ENCODE assay signal across 19 mouse cellular contexts in the genomic region with DNA sequence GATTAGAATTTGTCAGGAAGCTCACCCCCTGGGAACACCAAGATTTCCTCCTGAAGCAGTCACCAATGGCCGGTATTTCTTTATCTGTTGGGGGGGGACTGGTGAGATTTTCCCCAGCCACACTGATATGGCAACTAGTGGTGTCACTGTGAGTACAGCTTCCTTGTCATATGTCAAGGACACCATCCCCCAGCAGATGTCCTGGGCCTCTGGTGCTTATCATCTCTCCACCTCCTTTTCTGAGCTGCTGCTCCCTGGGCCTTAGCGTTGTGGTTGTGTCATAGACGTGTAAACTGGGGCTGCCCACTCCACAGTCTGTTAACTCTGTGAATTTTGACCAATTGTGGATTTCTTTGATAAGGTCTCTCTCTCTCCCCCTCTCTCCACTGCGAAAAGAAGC. TPM values are rescaled to one million over a fixed set of nuclear protein-coding genes. Genes with fewer than 3 reads are reported as not detected.
A peak's percentile ranks its signal among the peaks of the same experiment; 100 is the strongest.
DNase-seq lines count a peak whose midpoint lies in the region; ATAC-seq and TF ChIP-seq lines count a peak whose summit lies in the region.
"Had no signal": no experiment of that assay in that cellular context is flagged by ENCODE, and none has a peak within 500 bp of the region (broad histone marks: within the 10 kb centered on the region; RNA-seq: fewer than 3 reads in every experiment).

No protein-coding gene starts in this region.

- TF ChIP-seq EP300 in MEL (IDR thresholded peaks at IDR 0.05; ENCODE audit: low read depth in 1 of 2, low read length in 2 of 2) = peak in 1 of 2 experiments; percentile 29; a peak in 1 of 4 replicates
- TF ChIP-seq EP300 in liver, postnatal 0 days (IDR thresholded peaks at IDR 0.05; ENCODE audit: low read depth) = no peak

- no peak for TF ChIP-seq RAD21 in MEL (IDR thresholded peaks at IDR 0.05; ENCODE audit: low read depth, low read length)

- H3K4me3 ChIP-seq in heart, embryonic 12.5 days = no peak overlapping the region
- H3K4me3 ChIP-seq in MEL (ENCODE audit: control insufficient read depth in 1 of 2, insufficient read depth in 1 of 2, low read depth in 2 of 2, low read length in 2 of 2) = no peak overlapping the region
- H3K4me3 ChIP-seq in liver, postnatal 0 days (ENCODE audit: low read depth, low read length) = no peak overlapping the region
- H3K4me3 ChIP-seq: embryonic facial prominence, embryonic 12.5 days; hindbrain, embryonic 12.5 days; intestine, embryonic 15.5 days; kidney, embryonic 15.5 days; limb, embryonic 15.5 days; midbrain, embryonic 12.5 days had no signal

- H3K4me1 ChIP-seq in heart, embryonic 12.5 days (replicated peaks) = peaks cover 19% of the 10 kb centered on the region
- H3K4me1 ChIP-seq in MEL (ENCODE audit: control insufficient read depth in 1 of 2, insufficient read depth in 2 of 2, low read length in 2 of 2) = peaks cover 5 to 16% of the 10 kb centered on the region in 2 experiments
- H3K4me1 ChIP-seq in liver, postnatal 0 days (ENCODE audit: insufficient read depth) = no peaks in the 10 kb centered on the region
- H3K4me1 ChIP-seq: embryonic facial prominence, embryonic 12.5 days; hindbrain, embryonic 12.5 days; intestine, embryonic 15.5 days; kidney, embryonic 15.5 days; limb, embryonic 15.5 days; midbrain, embryonic 12.5 days had no signal

- H3K4me2 ChIP-seq in heart, embryonic 12.5 days = 0 out of 2 replicates have a peak overlapping the region, but pooled peaks have one; percentile 0
- H3K4me2 ChIP-seq in liver, postnatal 0 days (ENCODE audit: low read depth, low read length) = no peak overlapping the region
- H3K4me2 ChIP-seq: embryonic facial prominence, embryonic 12.5 days; hindbrain, embryonic 12.5 days; intestine, embryonic 15.5 days; kidney, embryonic 15.5 days; limb, embryonic 15.5 days; midbrain, embryonic 12.5 days had no signal

- H3K27me3 ChIP-seq in heart, embryonic 12.5 days (replicated peaks) = no peaks in the 10 kb centered on the region
- no peaks in the 10 kb centered on the region; a peak in 2 of 4 replicates for H3K27me3 ChIP-seq in MEL (ENCODE audit: control insufficient read depth in 1 of 2, insufficient read depth in 2 of 2, low read length in 2 of 2)
- no peaks in the 10 kb centered on the region for H3K27me3 ChIP-seq in liver, postnatal 0 days (ENCODE audit: insufficient read depth, low read length)
- H3K27me3 ChIP-seq: embryonic facial prominence, embryonic 12.5 days; hindbrain, embryonic 12.5 days; intestine, embryonic 15.5 days; kidney, embryonic 15.5 days; limb, embryonic 15.5 days; midbrain, embryonic 12.5 days had no signal

- TF ChIP-seq POLR2A in MEL (IDR thresholded peaks at IDR 0.05; ENCODE audit: control insufficient read depth in 1 of 2, insufficient read depth in 1 of 2, low read depth in 1 of 2, low read length in 2 of 2, poor library complexity in 1 of 2) = no peak

- no peak for DNase-seq in heart, adult 8-10 months (ENCODE audit: low spot score)
- peak; percentile 53 for DNase-seq in MEL (ENCODE audit: low read depth, low spot score)
- DNase-seq in liver, postnatal 0 days = no peak
- no peak for DNase-seq in ovary, adult 18-20 months (ENCODE audit: low spot score)
- no peak for DNase-seq in cerebellum, adult 11-12 months
- DNase-seq: cerebellum, adult 2 months; lung, postnatal 10 days; thymus, adult 2 months had no signal

- 17% methylated on average over 4 of the region's 4 CpGs for WGBS in heart, embryonic 12.5 days
- 30% methylated on average over 4 of the region's 4 CpGs for WGBS in liver, postnatal 0 days (ENCODE audit: insufficient replicate concordance)

- H3K9ac ChIP-seq in heart, embryonic 12.5 days = no peak overlapping the region
- no peak overlapping the region for H3K9ac ChIP-seq in MEL (ENCODE audit: control insufficient read depth, low read depth, low read length, poor library complexity, severe bottlenecking)
- no peak overlapping the region for H3K9ac ChIP-seq in liver, postnatal 0 days (replicated peaks)
- H3K9ac ChIP-seq: embryonic facial prominence, embryonic 12.5 days; hindbrain, embryonic 12.5 days; intestine, embryonic 15.5 days; kidney, embryonic 15.5 days; limb, embryonic 15.5 days; midbrain, embryonic 12.5 days had no signal

- no peaks in the 10 kb centered on the region for H3K79me2 ChIP-seq in MEL (ENCODE audit: control insufficient read depth, insufficient read depth, low read length, poor library complexity)

- 0 out of 2 replicates have a peak overlapping the region, but pooled peaks have one; percentile 9 for H3K27ac ChIP-seq in heart, embryonic 12.5 days (ENCODE audit: poor library complexity, severe bottlenecking)
- H3K27ac ChIP-seq in MEL (ENCODE audit: control insufficient read depth, low read depth, low read length) = no peak overlapping the region
- H3K27ac ChIP-seq in liver, postnatal 0 days (ENCODE audit: low read depth) = no peak overlapping the region
- H3K27ac ChIP-seq: embryonic facial prominence, embryonic 12.5 days; hindbrain, embryonic 12.5 days; intestine, embryonic 15.5 days; kidney, embryonic 15.5 days; limb, embryonic 15.5 days; midbrain, embryonic 12.5 days had no signal

- no peak for ATAC-seq in heart, embryonic 12.5 days (ENCODE audit: insufficient number of reproducible peaks, low FRiP score)
- ATAC-seq in granulocyte monocyte progenitor cell, adult 5-6 weeks (replicated peaks; ENCODE audit: poor library complexity, severe bottlenecking) = 0 out of 2 replicates have a peak, but pooled peaks have one; percentile 6
- ATAC-seq in liver, postnatal 0 days = 0 out of 2 replicates have a peak, but pooled peaks have one; percentile 33
- ATAC-seq: forebrain, embryonic 16.5 days; intestine, embryonic 15.5 days had no signal

- H3K36me3 ChIP-seq in heart, embryonic 12.5 days = no peaks in the 10 kb centered on the region
- peaks cover 0 to 11% of the 10 kb centered on the region in 2 experiments; a peak in 2 of 4 replicates for H3K36me3 ChIP-seq in MEL (ENCODE audit: control insufficient read depth in 1 of 2, insufficient read depth in 2 of 2, low read length in 2 of 2)
- H3K36me3 ChIP-seq in liver, postnatal 0 days (replicated peaks; ENCODE audit: insufficient read depth, low read length) = no peaks in the 10 kb centered on the region
- H3K36me3 ChIP-seq: embryonic facial prominence, embryonic 12.5 days; hindbrain, embryonic 12.5 days; intestine, embryonic 15.5 days; kidney, embryonic 15.5 days; limb, embryonic 15.5 days; midbrain, embryonic 12.5 days had no signal

- no peak for TF ChIP-seq CTCF in MEL (IDR thresholded peaks at IDR 0.05 in 2 of 3, conservative IDR thresholded peaks at IDR 0.05 in 1 of 3; ENCODE audit: control insufficient read depth in 1 of 3, insufficient read depth in 1 of 3, low read depth in 2 of 3, low read length in 3 of 3, poor library complexity in 1 of 3, severe bottlenecking in 1 of 3)
- no peak for TF ChIP-seq CTCF in liver, postnatal 0 days (IDR thresholded peaks at IDR 0.05; ENCODE audit: low read depth)

- no peaks in the 10 kb centered on the region for H3K9me3 ChIP-seq in heart, embryonic 12.5 days (replicated peaks)
- no peaks in the 10 kb centered on the region for H3K9me3 ChIP-seq in MEL (replicated peaks; ENCODE audit: insufficient read depth, low read length)
- H3K9me3 ChIP-seq in liver, postnatal 0 days (ENCODE audit: low read length) = no peaks in the 10 kb centered on the region
- H3K9me3 ChIP-seq: embryonic facial prominence, embryonic 12.5 days; hindbrain, embryonic 12.5 days; intestine, embryonic 15.5 days; kidney, embryonic 15.5 days; limb, embryonic 15.5 days; midbrain, embryonic 12.5 days had no signal

TF ChIP-seq in MEL, 35 proteins besides CTCF, POLR2A, EP300 and RAD21:
- TF ChIP-seq MEF2A (IDR thresholded peaks at IDR 0.05; ENCODE audit: extremely low read depth, insufficient replicate concordance, low read depth, low read length, poor library complexity, severe bottlenecking) = no peak
- TF ChIP-seq ETS1 (IDR thresholded peaks at IDR 0.05; ENCODE audit: low read depth, low read length) = peak; percentile 49; the same call in 1 of the 2 replicates
- TF ChIP-seq TAL1 (IDR thresholded peaks at IDR 0.05; ENCODE audit: low read length) = peak; percentile 22; the same call in 1 of the 2 replicates
- TF ChIP-seq GATA1 (IDR thresholded peaks at IDR 0.05; ENCODE audit: low read depth, low read length) = peak; percentile 45
- TF ChIP-seq MAX (IDR thresholded peaks at IDR 0.05; ENCODE audit: low read length) = no peak
- TF ChIP-seq MAZ (IDR thresholded peaks at IDR 0.05; ENCODE audit: low read depth, low read length) = no peak
- TF ChIP-seq CHD2 (IDR thresholded peaks at IDR 0.05; ENCODE audit: low read length) = no peak

RNA-seq across cellular contexts. Expression of gene Gpr171, which starts 2.8 kb away (rescaled TPM):
- polyA plus RNA-seq in heart, embryonic 12.5 days (2016; fragmentation: Nextera tagmentation; extraction: Ambion mirVana) = 1.6 TPM in 2 replicates
- under 1 TPM in 2 of 4 experiments, not detected in 2; 0.13 to 0.23 TPM for total RNA-seq in heart, adult 8-10 months (2022)
- not detected in 2 replicates for total RNA-seq in MEL (2012; rRNA removed)
- polyA plus RNA-seq in MEL (2012; ENCODE audit: insufficient read depth in 1 of 2, insufficient read length in 2 of 2, low read depth in 1 of 2, low replicate concordance in 2 of 2, missing spikeins in 1 of 2) = not detected
- total RNA-seq in granulocyte monocyte progenitor cell, adult 5-6 weeks (2014; fragmentation: Nextera tagmentation) = 17.4 and 20.6 TPM in 2 replicates
- total RNA-seq in granulocyte monocyte progenitor cell, adult 5-6 weeks (2017) = 24.2 and 29.3 TPM in 2 replicates
- polyA plus RNA-seq in liver, postnatal 0 days (2015; fragmentation: Nextera tagmentation; extraction: Ambion mirVana) = 2.0 and 2.1 TPM in 2 replicates
- total RNA-seq: layer of hippocampus, postnatal 25 days; left cerebral cortex, postnatal 14 days had no signal
- polyA plus RNA-seq: cerebellum, adult 2 months had no signal

RNA-seq across cellular contexts. Expression of gene P2ry14, which starts 49.0 kb away (rescaled TPM):
- 1.1 and 1.8 TPM in 2 replicates for polyA plus RNA-seq in heart, embryonic 12.5 days (2016; fragmentation: Nextera tagmentation; extraction: Ambion mirVana)
- 1 to 10 TPM; 2.0 to 4.6 (median 2.9) TPM for total RNA-seq in heart, adult 8-10 months (2022)
- total RNA-seq in MEL (2012; rRNA removed) = 0.08 and 0.10 TPM in 2 replicates
- under 1 TPM in 1 of 2 experiments, not detected in 1; 0.13 TPM for polyA plus RNA-seq in MEL (2012; ENCODE audit: insufficient read depth in 1 of 2, insufficient read length in 2 of 2, low read depth in 1 of 2, low replicate concordance in 2 of 2, missing spikeins in 1 of 2)
- total RNA-seq in granulocyte monocyte progenitor cell, adult 5-6 weeks (2014; fragmentation: Nextera tagmentation) = 7.4 and 8.6 TPM in 2 replicates
- total RNA-seq in granulocyte monocyte progenitor cell, adult 5-6 weeks (2017) = 3.6 and 6.3 TPM in 2 replicates
- 7.3 and 9.4 TPM in 2 replicates for polyA plus RNA-seq in liver, postnatal 0 days (2015; fragmentation: Nextera tagmentation; extraction: Ambion mirVana)

Comparison
In these comparisons a context has a peak if more than half of its experiments do, and no peak if none do; other contexts are left out.
1. RNA of gene Gpr171, which starts 2.8 kb away (total RNA-seq): 17.4 to 29.3 TPM in granulocyte monocyte progenitor cell, adult 5-6 weeks; 0.13 to 0.23 TPM in heart, adult 8-10 months and not detected in MEL; every median in the first group is over 10 times any median in the second.